In the genomic region with DNA sequence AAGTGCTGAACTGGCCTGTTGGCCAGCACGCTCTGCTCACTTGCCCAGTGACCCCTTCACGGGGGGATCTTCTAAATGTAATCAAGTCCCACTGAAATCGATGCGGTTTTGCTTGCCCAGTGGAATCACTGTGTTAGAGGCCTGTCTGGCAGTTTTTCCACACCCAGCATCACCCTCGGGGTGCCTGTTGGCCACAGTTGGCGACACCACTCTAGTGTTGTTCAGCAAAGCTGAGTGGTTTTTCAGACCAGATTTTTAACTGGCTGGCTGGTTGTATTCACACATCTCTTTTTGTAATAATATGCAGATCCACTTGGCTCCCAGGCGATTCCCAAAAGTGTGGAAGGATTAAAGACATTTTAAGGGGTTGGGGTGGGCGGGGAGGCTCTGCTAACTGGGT, we compare ENCODE assay signal across 12 mouse cellular contexts.
A peak's percentile ranks its signal among the peaks of the same experiment; 100 is the strongest.
DNase-seq lines count a peak whose midpoint lies in the region; ATAC-seq and TF ChIP-seq lines count a peak whose summit lies in the region.
"Had no signal": no experiment of that assay in that cellular context is flagged by ENCODE, and none has a peak within 500 bp of the region (broad histone marks: within the 10 kb centered on the region; RNA-seq: fewer than 3 reads in every experiment).

No protein-coding gene starts in this region.

- no peak for DNase-seq in frontal cortex, postnatal 10 days (ENCODE audit: low spot score in 2 of 2)
- peak; percentile 56 for DNase-seq in forebrain, embryonic 11.5 days (ENCODE audit: low spot score)
- DNase-seq in hindbrain, postnatal 0 days (ENCODE audit: low spot score): peak; percentile 55
- DNase-seq in ovary, postnatal 10 days (ENCODE audit: low spot score): no peak
- no peak for DNase-seq in urinary bladder, postnatal 4 days (ENCODE audit: low spot score in 2 of 2)
- DNase-seq: adrenal gland, postnatal 36 days; heart, adult 2 months; liver, embryonic 13.5 days; thymus, adult 2 months had no signal

- H3K36me3 ChIP-seq in E14TG2a.4 (ENCODE audit: insufficient read depth, low read length): peaks cover 43% of the 10 kb centered on the region
- H3K36me3 ChIP-seq in forebrain, embryonic 11.5 days (ENCODE audit: control insufficient read depth, insufficient read depth, low read length): no peaks in the 10 kb centered on the region
- no peaks in the 10 kb centered on the region for H3K36me3 ChIP-seq in hindbrain, postnatal 0 days (ENCODE audit: insufficient read depth, low read length)
- H3K36me3 ChIP-seq: liver, embryonic 13.5 days had no signal

- 17% methylated on average over 8 of the region's 8 CpGs for WGBS in forebrain, embryonic 11.5 days
- WGBS in hindbrain, postnatal 0 days: 27% methylated on average over 8 of the region's 8 CpGs

- H3K4me1 ChIP-seq in E14TG2a.4 (replicated peaks; ENCODE audit: low read depth, low read length): peaks cover 62% of the 10 kb centered on the region
- H3K4me1 ChIP-seq in forebrain, embryonic 11.5 days (replicated peaks; ENCODE audit: control insufficient read depth, insufficient read depth, low read length): peaks cover 18% of the 10 kb centered on the region
- no peaks in the 10 kb centered on the region; the same call in 1 of the 2 replicates for H3K4me1 ChIP-seq in hindbrain, postnatal 0 days (ENCODE audit: insufficient read depth, low read length)
- H3K4me1 ChIP-seq: liver, embryonic 13.5 days had no signal

- H3K27me3 ChIP-seq in E14TG2a.4 (ENCODE audit: insufficient read depth, low read length): no peaks in the 10 kb centered on the region
- no peaks in the 10 kb centered on the region for H3K27me3 ChIP-seq in forebrain, embryonic 11.5 days (ENCODE audit: control insufficient read depth, insufficient read depth, low read length)
- no peaks in the 10 kb centered on the region for H3K27me3 ChIP-seq in hindbrain, postnatal 0 days (ENCODE audit: insufficient read depth, low read length)

- H3K27ac ChIP-seq in forebrain, embryonic 11.5 days (ENCODE audit: low read depth, low read length): peak overlapping the region; percentile 81
- peak overlapping the region; percentile 74 for H3K27ac ChIP-seq in hindbrain, postnatal 0 days
- H3K27ac ChIP-seq: heart, adult 2 months; liver, embryonic 13.5 days had no signal

- H3K9ac ChIP-seq in forebrain, embryonic 11.5 days (ENCODE audit: low read length): peak overlapping the region; percentile 27; the same call in 1 of the 2 replicates
- no peak overlapping the region for H3K9ac ChIP-seq in hindbrain, postnatal 0 days (replicated peaks; ENCODE audit: low read length)
- H3K9ac ChIP-seq: liver, embryonic 13.5 days had no signal

- no peaks in the 10 kb centered on the region for H3K9me3 ChIP-seq in E14TG2a.4 (ENCODE audit: low read length)
- H3K9me3 ChIP-seq in forebrain, embryonic 11.5 days (ENCODE audit: control insufficient read depth, low read length): peaks cover 3% of the 10 kb centered on the region; the same call in 1 of the 2 replicates
- H3K9me3 ChIP-seq in hindbrain, postnatal 0 days (ENCODE audit: low read length): no peaks in the 10 kb centered on the region

- H3K4me3 ChIP-seq in E14TG2a.4 (replicated peaks; ENCODE audit: low read length): peak overlapping the region; percentile 35; the same call in 1 of the 2 replicates
- no peak overlapping the region for H3K4me3 ChIP-seq in forebrain, embryonic 11.5 days (ENCODE audit: low read depth, low read length)
- no peak overlapping the region for H3K4me3 ChIP-seq in hindbrain, postnatal 0 days (ENCODE audit: low read length)
- H3K4me3 ChIP-seq: liver, embryonic 13.5 days had no signal

- TF ChIP-seq CTCF in E14TG2a.4 (conservative IDR thresholded peaks at IDR 0.05; ENCODE audit: low read length): no peak
- TF ChIP-seq CTCF in hindbrain, postnatal 0 days (IDR thresholded peaks at IDR 0.05; ENCODE audit: low read depth): no peak

- 0 out of 2 replicates have a peak overlapping the region, but pooled peaks have one; percentile 9 for H3K4me2 ChIP-seq in forebrain, embryonic 11.5 days (ENCODE audit: low read depth, low read length, severe bottlenecking)
- H3K4me2 ChIP-seq in hindbrain, postnatal 0 days (ENCODE audit: low read depth, low read length): no peak overlapping the region
- H3K4me2 ChIP-seq: liver, embryonic 13.5 days had no signal

- peak; percentile 73 for ATAC-seq in frontal cortex, adult (ENCODE audit: low TSS enrichment)
- 0 out of 2 replicates have a peak, but pooled peaks have one; percentile 11 for ATAC-seq in forebrain, embryonic 11.5 days (replicated peaks; ENCODE audit: low FRiP score)
- ATAC-seq in hindbrain, postnatal 0 days: no peak
- ATAC-seq in activated CD4-positive, CD25-positive, alpha-beta regulatory T cell, adult 4 months: no peak

Comparison
In these comparisons a context has a peak if more than half of its experiments do, and no peak if none do; other contexts are left out.
1. ATAC-seq: peak in frontal cortex, adult (single experiment) and forebrain, embryonic 11.5 days (single experiment); none in hindbrain, postnatal 0 days (single experiment) and activated CD4-positive, CD25-positive, alpha-beta regulatory T cell, adult 4 months (single experiment).
2. DNase-seq: peak in forebrain, embryonic 11.5 days (single experiment) and hindbrain, postnatal 0 days (single experiment); none in frontal cortex, postnatal 10 days (0 of 2), ovary, postnatal 10 days (single experiment) and urinary bladder, postnatal 4 days (0 of 2).